Mouse (Mus musculus) stomach, embryonic 16.5 days (tissue): ENCODE results near the gene Pcca. TPM values are rescaled to one million over a fixed set of nuclear protein-coding genes. Genes with fewer than 3 reads are reported as not detected.

Experiments
- ATAC-seq: fragments of 200-750 bp; cut with Nextera tagmentation; 2 replicates; pipeline ENCODE4 v1.8.0; 2017; ENCODE audit warnings: moderate number of reproducible peaks, moderate TSS enrichment; ENCODE audit not compliant: insufficient read depth, low FRiP score
- H3K27ac ChIP-seq: fragments of 300-500 bp; sonication (generic); 2 replicates; pipeline ENCODE4 v1.5.1; 2014; ENCODE audit warnings: low read length
- H3K27me3 ChIP-seq: fragments of 300-500 bp; sonication (generic); 2 replicates; pipeline ENCODE4 v1.6.1; 2014; ENCODE audit warnings: low read length, control low read depth, mixed read lengths; ENCODE audit not compliant: control insufficient read depth, insufficient read depth
- H3K36me3 ChIP-seq: fragments of 300-500 bp; sonication (generic); 2 replicates; pipeline ENCODE4 v1.6.1; 2014; ENCODE audit warnings: low read length; ENCODE audit not compliant: control insufficient read depth, insufficient read depth
- H3K4me1 ChIP-seq: fragments of 300-500 bp; sonication (generic); 2 replicates; pipeline ENCODE4 v1.6.1; 2014; ENCODE audit warnings: low read length, control low read depth, mixed read lengths; ENCODE audit not compliant: control insufficient read depth, insufficient read depth
- H3K4me2 ChIP-seq: fragments of 300-500 bp; sonication (generic); 2 replicates; pipeline ENCODE4 v1.6.1; 2014; ENCODE audit warnings: low read depth, low read length, mixed read lengths
- H3K4me3 ChIP-seq: fragments of 300-500 bp; sonication (generic); replicated peaks from 2 replicates; pipeline ENCODE4 v1.5.1; 2014; ENCODE audit warnings: mild to moderate bottlenecking, low read length
- H3K9ac ChIP-seq: fragments of 300-500 bp; sonication (generic); 2 replicates; pipeline ENCODE4 v1.6.1; 2014; ENCODE audit warnings: low read length
- H3K9me3 ChIP-seq: fragments of 300-500 bp; sonication (generic); replicated peaks from 2 replicates; pipeline ENCODE4 v1.6.1; 2016; ENCODE audit warnings: low read length, control low read depth; ENCODE audit not compliant: control insufficient read depth
- WGBS: fragments of 180-500 bp; shearing (Covaris S2); extraction: QIAGEN DNeasy Blood & Tissue Kit; methylation state at CpG from one replicate; pipeline ENCODE4 v1.1.7; 2014; 5-methylcytosine and 5-hydroxymethylcytosine counted together
- polyA plus RNA-seq: library from polyadenylated mRNA; unstranded; fragments of >200 nt; fragmentation: Nextera tagmentation; extraction: Ambion mirVana; gene quantifications from 2 replicates; pipeline ENCODE4 v1.2.1, GENCODE M21; 2015

Pcca gene
- polyA plus RNA-seq, 1 experiment from 2014 or later: 19.7 TPM

- no peaks in the 10 kb centered on the region for H3K4me1 ChIP-seq
- H3K9ac ChIP-seq: no peak overlapping the region
- H3K27ac ChIP-seq: no peak overlapping the region
- no peaks in the 10 kb centered on the region for H3K27me3 ChIP-seq
- H3K9me3 ChIP-seq: no peaks in the 10 kb centered on the region
- no peak overlapping the region for H3K4me3 ChIP-seq
- H3K4me2 ChIP-seq: no peak overlapping the region
- H3K36me3 ChIP-seq: no peaks in the 10 kb centered on the region
- no peak for ATAC-seq
Measured at GRCm38 (mm10) chr14:122760803-122761202, 226.7 kb downstream of the Pcca start.

GRCm38 (mm10) chr14:122762603-122763002 lies 228.5 kb downstream of the Pcca start:
- Histone ChIP-seq H3K27ac (no peak overlapping the region), H3K36me3 (no peaks in the 10 kb centered on the region), H3K4me1 (no peaks in the 10 kb centered on the region), H3K4me2 (no peak overlapping the region), H3K27me3 (no peaks in the 10 kb centered on the region), H3K9me3 (no peaks in the 10 kb centered on the region), H3K9ac (no peak overlapping the region), H3K4me3 (no peak overlapping the region)
- no peak for ATAC-seq

GRCm38 (mm10) chr14:122765951-122766350 lies 231.8 kb downstream of the Pcca start:
- no peak for ATAC-seq
- Histone ChIP-seq H3K36me3 (no peaks in the 10 kb centered on the region), H3K27me3 (no peaks in the 10 kb centered on the region), H3K4me1 (no peaks in the 10 kb centered on the region), H3K9ac (no peak overlapping the region), H3K9me3 (no peaks in the 10 kb centered on the region), H3K27ac (no peak overlapping the region), H3K4me2 (no peak overlapping the region), H3K4me3 (no peak overlapping the region)
- 37% methylated on average over 2 of the region's 2 CpGs for WGBS

- no peak for ATAC-seq
Measured at GRCm38 (mm10) chr14:122766448-122766847, 232.3 kb downstream of the Pcca start.

GRCm38 (mm10) chr14:122784701-122785100 lies 250.6 kb downstream of the Pcca start:
- Histone ChIP-seq H3K4me3 (no peak overlapping the region), H3K9ac (no peak overlapping the region), H3K4me1 (no peaks in the 10 kb centered on the region), H3K27me3 (no peaks in the 10 kb centered on the region), H3K4me2 (no peak overlapping the region), H3K9me3 (no peaks in the 10 kb centered on the region), H3K27ac (no peak overlapping the region), H3K36me3 (no peaks in the 10 kb centered on the region)
- ATAC-seq: no peak
- WGBS: 70% methylated on average over 4 of the region's 4 CpGs

More at GRCm38 (mm10) chr14:122766448-122766847, 232.3 kb downstream of the Pcca start:
- WGBS: 84% methylated on average over 5 of the region's 5 CpGs
- no peak overlapping the region for H3K27ac ChIP-seq
- no peak overlapping the region for H3K4me2 ChIP-seq
- no peaks in the 10 kb centered on the region for H3K9me3 ChIP-seq
- no peak overlapping the region for H3K4me3 ChIP-seq
- no peaks in the 10 kb centered on the region for H3K27me3 ChIP-seq
- H3K36me3 ChIP-seq: no peaks in the 10 kb centered on the region
- no peaks in the 10 kb centered on the region for H3K4me1 ChIP-seq
- H3K9ac ChIP-seq: no peak overlapping the region

GRCm38 (mm10) chr14:122788199-122788598 lies 254.1 kb downstream of the Pcca start:
- no peak for ATAC-seq
- 75% methylated on average over 2 of the region's 2 CpGs for WGBS
- Histone ChIP-seq H3K9me3 (no peaks in the 10 kb centered on the region), H3K27me3 (no peaks in the 10 kb centered on the region), H3K9ac (no peak overlapping the region), H3K4me1 (no peaks in the 10 kb centered on the region), H3K4me2 (no peak overlapping the region), H3K27ac (no peak overlapping the region), H3K4me3 (no peak overlapping the region), H3K36me3 (no peaks in the 10 kb centered on the region)

GRCm38 (mm10) chr14:122790111-122790510 lies 256.0 kb downstream of the Pcca start:
- Histone ChIP-seq H3K27me3 (no peaks in the 10 kb centered on the region), H3K27ac (no peak overlapping the region), H3K4me3 (no peak overlapping the region), H3K36me3 (no peaks in the 10 kb centered on the region), H3K9ac (no peak overlapping the region), H3K4me2 (no peak overlapping the region), H3K4me1 (no peaks in the 10 kb centered on the region), H3K9me3 (no peaks in the 10 kb centered on the region)
- 80% methylated on average over 7 of the region's 7 CpGs for WGBS
- ATAC-seq: no peak

GRCm38 (mm10) chr14:122793368-122793767 lies 259.2 kb downstream of the Pcca start:
- 70% methylated on average over 4 of the region's 4 CpGs for WGBS
- H3K36me3 ChIP-seq: no peaks in the 10 kb centered on the region
- no peaks in the 10 kb centered on the region for H3K9me3 ChIP-seq
- no peak overlapping the region for H3K27ac ChIP-seq
- H3K27me3 ChIP-seq: no peaks in the 10 kb centered on the region
- H3K9ac ChIP-seq: no peak overlapping the region
- H3K4me1 ChIP-seq: no peaks in the 10 kb centered on the region
- no peak for ATAC-seq
- no peak overlapping the region for H3K4me3 ChIP-seq
- H3K4me2 ChIP-seq: no peak overlapping the region

GRCm38 (mm10) chr14:122800296-122800695 lies 266.2 kb downstream of the Pcca start:
- no peak overlapping the region for H3K4me3 ChIP-seq
- H3K4me2 ChIP-seq: no peak overlapping the region
- no peak for ATAC-seq
- no peaks in the 10 kb centered on the region for H3K4me1 ChIP-seq
- H3K36me3 ChIP-seq: no peaks in the 10 kb centered on the region
- H3K27ac ChIP-seq: no peak overlapping the region
- WGBS: 80% methylated on average over 4 of the region's 4 CpGs
- no peaks in the 10 kb centered on the region for H3K9me3 ChIP-seq
- H3K9ac ChIP-seq: no peak overlapping the region
- no peaks in the 10 kb centered on the region for H3K27me3 ChIP-seq

GRCm38 (mm10) chr14:122821002-122821401 lies 286.9 kb downstream of the Pcca start:
- Histone ChIP-seq H3K27ac (no peak overlapping the region), H3K27me3 (no peaks in the 10 kb centered on the region), H3K36me3 (no peaks in the 10 kb centered on the region), H3K4me1 (no peaks in the 10 kb centered on the region), H3K4me2 (no peak overlapping the region), H3K4me3 (no peak overlapping the region), H3K9ac (no peak overlapping the region), H3K9me3 (no peaks in the 10 kb centered on the region)
- WGBS: 88% methylated on average over 3 of the region's 3 CpGs
- ATAC-seq: no peak
